Mouse (Mus musculus): ENCODE results near the gene Mcur1. TPM values are rescaled to one million over a fixed set of nuclear protein-coding genes. Genes with fewer than 3 reads are reported as not detected.

Gene Mcur1
- polyA plus RNA-seq, 1 experiment from 2014 or later = 14.1 TPM

DNA sequence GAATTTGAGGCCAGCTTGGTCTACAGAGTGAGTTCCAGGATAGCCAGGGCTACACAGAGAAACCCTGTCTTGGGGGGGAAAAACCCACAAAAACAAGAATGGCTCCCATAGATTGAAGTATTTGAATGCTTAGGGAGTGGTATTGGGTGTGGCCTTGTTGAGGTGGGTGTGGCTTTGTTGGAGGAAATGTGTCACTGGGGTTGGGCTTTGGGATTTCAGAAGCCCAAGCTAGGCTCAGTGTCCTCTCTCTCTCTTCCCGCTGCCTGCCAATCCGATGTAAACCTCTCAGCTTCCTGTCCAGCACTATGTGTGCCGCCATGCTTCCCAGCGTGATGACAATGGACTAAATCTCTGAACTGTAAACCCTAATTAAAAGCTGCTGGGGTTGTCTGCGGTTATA is 58.4 kb downstream of the Mcur1 start:
- Histone ChIP-seq H3K27ac (replicated peaks) (no peak overlapping the region), H3K36me3 (no peaks in the 10 kb centered on the region), H3K4me1 (peaks cover 14% of the 10 kb centered on the region; the same call in 1 of the 2 replicates), H3K9me3 (peaks cover 5% of the 10 kb centered on the region; the same call in 1 of the 2 replicates), H3K4me3 (no peak overlapping the region), H3K4me2 (no peak overlapping the region), H3K27me3 (replicated peaks) (no peaks in the 10 kb centered on the region), H3K9ac (no peak overlapping the region)
- WGBS = 82% methylated on average over 5 of the region's 5 CpGs
- no peak for ATAC-seq (ENCODE audit: extremely low read depth, insufficient number of reproducible peaks, low FRiP score, low TSS enrichment)

DNA sequence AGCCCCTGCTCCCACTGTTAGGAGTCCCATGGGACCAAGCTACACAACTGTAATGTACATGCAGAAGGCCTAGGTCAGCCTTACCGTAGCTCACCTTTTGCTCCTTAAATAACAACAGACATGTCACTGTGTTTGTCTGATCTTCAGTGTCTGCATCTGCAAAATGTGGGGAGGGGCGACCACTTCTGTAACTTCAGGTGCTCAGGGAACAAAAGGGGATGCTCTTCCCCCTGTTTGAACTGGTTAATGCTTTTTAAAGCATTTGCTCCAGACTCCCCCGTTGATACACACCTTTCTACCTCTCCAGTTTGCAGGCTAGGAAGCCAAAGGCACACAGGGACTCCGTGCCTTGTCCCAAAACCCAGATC is 59.5 kb downstream of the Mcur1 start:
- 85% methylated on average over 4 of the region's 4 CpGs for WGBS
- no peaks in the 10 kb centered on the region for H3K36me3 ChIP-seq
- H3K27me3 ChIP-seq (replicated peaks) = no peaks in the 10 kb centered on the region
- H3K9ac ChIP-seq = no peak overlapping the region
- no peak overlapping the region for H3K4me3 ChIP-seq
- peaks cover 5% of the 10 kb centered on the region; the same call in 1 of the 2 replicates for H3K9me3 ChIP-seq
- no peak overlapping the region for H3K27ac ChIP-seq (replicated peaks)
- ATAC-seq (ENCODE audit: extremely low read depth, insufficient number of reproducible peaks, low FRiP score, low TSS enrichment) = no peak
- H3K4me1 ChIP-seq = peaks cover 14% of the 10 kb centered on the region; the same call in 1 of the 2 replicates
- H3K4me2 ChIP-seq = no peak overlapping the region

DNA sequence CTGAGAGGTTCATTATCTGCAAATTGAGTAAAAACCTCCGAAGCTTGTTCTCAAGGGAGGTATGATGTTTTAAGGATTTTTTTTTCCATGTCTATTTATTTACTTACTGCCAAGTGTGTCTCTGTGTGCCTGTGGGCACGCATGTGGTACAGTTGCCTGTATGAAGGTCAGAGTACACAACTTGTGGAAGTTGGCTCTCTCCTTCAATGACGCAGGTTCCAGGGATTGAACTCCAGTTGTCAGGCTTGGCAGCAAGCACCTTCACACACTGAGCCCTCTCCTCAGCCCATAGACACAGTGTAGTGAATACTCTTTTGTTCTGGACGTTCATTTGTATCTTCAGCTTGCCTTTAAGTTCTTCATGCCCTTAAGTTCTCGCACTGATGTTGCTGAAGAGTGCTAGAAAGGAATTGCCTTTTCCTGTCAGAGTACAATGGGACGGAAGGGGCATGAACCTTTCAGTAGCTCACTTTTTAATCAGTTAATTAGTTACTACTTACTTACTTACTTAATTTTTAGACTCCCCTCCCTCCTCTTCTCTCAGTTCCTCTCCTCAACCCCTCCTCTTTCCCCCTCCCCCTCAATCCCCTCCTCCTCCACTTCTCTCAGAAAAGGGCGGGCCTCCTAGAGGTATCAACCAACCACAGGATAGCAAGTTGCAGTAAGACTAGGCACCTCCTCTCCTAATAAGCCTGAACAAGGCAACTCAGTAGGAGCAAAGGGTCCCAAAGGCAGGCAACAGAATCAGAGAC is 60.1 kb downstream of the Mcur1 start:
- Histone ChIP-seq H3K4me1 (peaks cover 14% of the 10 kb centered on the region; the same call in 1 of the 2 replicates), H3K36me3 (no peaks in the 10 kb centered on the region), H3K4me3 (no peak overlapping the region), H3K4me2 (no peak overlapping the region), H3K27ac (replicated peaks) (no peak overlapping the region), H3K9ac (no peak overlapping the region), H3K9me3 (peaks cover 5% of the 10 kb centered on the region; the same call in 1 of the 2 replicates), H3K27me3 (replicated peaks) (no peaks in the 10 kb centered on the region)
- 65% methylated on average over 7 of the region's 7 CpGs for WGBS
- no peak for ATAC-seq (ENCODE audit: extremely low read depth, insufficient number of reproducible peaks, low FRiP score, low TSS enrichment)

DNA sequence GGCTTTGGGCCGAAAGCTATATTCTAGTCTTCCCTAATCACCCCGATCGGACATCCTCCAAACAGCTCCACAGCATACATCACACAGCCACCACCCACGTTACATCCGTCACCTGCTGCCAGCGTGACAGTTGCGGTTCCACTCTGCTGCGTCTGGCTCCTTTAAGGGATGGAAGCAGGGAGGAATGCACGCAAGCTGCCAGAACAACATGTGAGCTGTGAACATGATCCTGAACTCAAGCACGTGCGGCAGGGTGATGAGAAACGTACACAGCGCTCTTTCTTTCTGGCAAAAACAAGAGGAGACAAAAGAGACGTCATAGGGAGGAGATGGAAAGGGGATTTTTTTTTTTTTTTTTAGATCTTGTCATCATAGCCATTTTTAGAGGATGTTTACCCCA is 61.1 kb downstream of the Mcur1 start:
- WGBS = 60% methylated on average over 14 of the region's 14 CpGs
- no peak for ATAC-seq (ENCODE audit: extremely low read depth, insufficient number of reproducible peaks, low FRiP score, low TSS enrichment)
- no peak overlapping the region for H3K9ac ChIP-seq

DNA sequence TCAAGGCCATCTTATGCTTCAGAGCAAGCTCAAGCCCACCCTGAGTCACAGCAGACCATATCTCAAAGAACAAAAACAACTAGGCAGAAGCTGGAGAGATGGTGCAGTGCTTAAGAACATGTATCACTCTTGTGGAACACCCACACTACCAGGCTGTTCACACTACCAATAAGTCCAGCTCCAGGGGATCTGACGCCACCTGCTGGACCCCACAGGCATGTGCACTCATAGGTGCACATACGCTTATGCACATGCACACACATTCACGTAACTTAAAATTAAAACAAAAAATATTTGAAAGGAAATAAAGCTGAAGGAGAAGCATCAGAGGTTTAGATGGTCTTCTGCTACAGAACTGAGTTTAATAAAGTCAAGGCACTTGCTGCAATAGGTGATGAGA is 62.2 kb downstream of the Mcur1 start:
- H3K9ac ChIP-seq = no peak overlapping the region
- ATAC-seq (ENCODE audit: extremely low read depth, insufficient number of reproducible peaks, low FRiP score, low TSS enrichment) = no peak
- H3K4me1 ChIP-seq = peaks cover under 1% of the 10 kb centered on the region; the same call in 1 of the 2 replicates
- H3K4me2 ChIP-seq = no peak overlapping the region
- no peaks in the 10 kb centered on the region for H3K36me3 ChIP-seq
- 91% methylated on average over 3 of the region's 3 CpGs for WGBS
- peaks cover 5% of the 10 kb centered on the region; the same call in 1 of the 2 replicates for H3K9me3 ChIP-seq
- H3K27me3 ChIP-seq (replicated peaks) = no peaks in the 10 kb centered on the region
- no peak overlapping the region for H3K4me3 ChIP-seq
- H3K27ac ChIP-seq (replicated peaks) = no peak overlapping the region

More for the DNA sequence above, 61.1 kb downstream of the Mcur1 start:
- peaks cover 5% of the 10 kb centered on the region; the same call in 1 of the 2 replicates for H3K9me3 ChIP-seq
- no peak overlapping the region for H3K4me2 ChIP-seq
- no peaks in the 10 kb centered on the region for H3K27me3 ChIP-seq (replicated peaks)
- H3K4me3 ChIP-seq = no peak overlapping the region
- H3K27ac ChIP-seq (replicated peaks) = no peak overlapping the region
- no peaks in the 10 kb centered on the region for H3K36me3 ChIP-seq
- peaks cover 10% of the 10 kb centered on the region; the same call in 1 of the 2 replicates for H3K4me1 ChIP-seq

DNA sequence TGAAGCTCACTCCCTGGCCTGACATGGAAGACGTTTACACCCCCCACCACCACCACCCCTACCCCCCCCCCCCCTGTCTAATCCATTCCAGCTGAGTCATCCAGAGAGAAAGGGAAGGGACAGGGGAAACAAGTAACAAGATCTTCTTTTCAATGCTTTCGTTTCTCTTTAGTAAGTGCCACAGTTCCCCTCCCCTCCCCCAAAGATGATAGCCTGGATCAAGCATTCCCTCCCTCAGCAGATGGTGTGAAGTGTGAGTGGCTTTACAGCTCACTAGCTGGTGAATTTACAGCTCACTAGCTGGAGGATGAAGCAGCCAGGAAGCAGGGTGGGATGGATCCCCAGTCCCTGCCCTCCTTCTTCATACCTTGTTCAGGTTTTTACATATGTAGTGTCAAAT is 63.3 kb downstream of the Mcur1 start:
- Histone ChIP-seq H3K4me3 (no peak overlapping the region), H3K27ac (replicated peaks) (no peak overlapping the region), H3K36me3 (no peaks in the 10 kb centered on the region), H3K4me1 (no peaks in the 10 kb centered on the region), H3K4me2 (no peak overlapping the region), H3K27me3 (replicated peaks) (no peaks in the 10 kb centered on the region), H3K9me3 (peaks cover 5% of the 10 kb centered on the region; the same call in 1 of the 2 replicates), H3K9ac (no peak overlapping the region)
- 12% methylated on average over 2 of the region's 2 CpGs for WGBS
- no peak for ATAC-seq (ENCODE audit: extremely low read depth, insufficient number of reproducible peaks, low FRiP score, low TSS enrichment)

DNA sequence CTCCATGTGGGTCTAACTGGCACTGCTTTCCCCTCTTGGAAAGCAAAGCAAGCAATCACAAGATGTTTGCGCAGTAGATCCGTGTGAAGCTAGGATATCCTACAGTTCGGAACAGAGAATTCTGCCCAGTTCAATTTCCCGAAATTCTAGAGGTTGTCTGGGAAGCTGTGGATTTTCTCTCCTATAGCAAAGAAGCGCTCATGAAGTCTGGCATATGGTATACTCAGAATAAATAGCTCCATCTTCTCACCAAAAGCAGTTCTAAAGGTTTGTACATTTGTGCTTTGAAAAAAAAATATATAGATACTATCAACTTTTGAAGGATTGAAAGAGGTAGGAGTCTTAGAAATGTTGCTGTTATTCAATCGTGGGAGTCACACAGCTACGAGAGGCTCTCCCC is 64.3 kb downstream of the Mcur1 start:
- H3K4me3 ChIP-seq = no peak overlapping the region
- no peak overlapping the region for H3K27ac ChIP-seq (replicated peaks)
- 79% methylated on average over 7 of the region's 7 CpGs for WGBS

DNA sequence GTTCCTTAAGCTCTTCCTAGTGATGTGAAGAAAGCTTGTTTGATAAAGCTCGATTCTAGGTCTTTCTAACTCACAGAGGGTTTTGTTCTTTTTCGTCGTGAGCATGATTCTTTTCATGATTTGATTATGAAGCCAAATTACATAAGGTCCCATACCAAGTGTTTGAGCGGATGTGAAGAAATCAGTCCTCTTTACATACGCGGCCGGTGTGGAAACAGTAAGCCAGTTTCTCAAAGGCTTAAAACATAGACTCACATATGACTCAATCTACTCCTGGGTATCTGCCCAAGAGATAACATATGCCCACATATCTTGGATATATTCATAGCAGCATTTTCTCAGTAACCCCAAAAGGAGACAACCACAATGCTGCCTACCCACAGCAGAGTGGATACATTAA is 66.3 kb downstream of the Mcur1 start:
- WGBS = 80% methylated on average over 7 of the region's 7 CpGs
- H3K4me3 ChIP-seq = no peak overlapping the region
- H3K27ac ChIP-seq (replicated peaks) = no peak overlapping the region
- H3K27me3 ChIP-seq (replicated peaks) = no peaks in the 10 kb centered on the region
- peaks cover 8% of the 10 kb centered on the region; the same call in 1 of the 2 replicates for H3K9me3 ChIP-seq
- ATAC-seq (ENCODE audit: extremely low read depth, insufficient number of reproducible peaks, low FRiP score, low TSS enrichment) = no peak
- H3K4me1 ChIP-seq = no peaks in the 10 kb centered on the region
- H3K9ac ChIP-seq = no peak overlapping the region
- H3K36me3 ChIP-seq = no peaks in the 10 kb centered on the region
- no peak overlapping the region for H3K4me2 ChIP-seq

More for the DNA sequence above, 64.3 kb downstream of the Mcur1 start:
- Histone ChIP-seq H3K9ac (no peak overlapping the region), H3K4me2 (no peak overlapping the region), H3K4me1 (no peaks in the 10 kb centered on the region), H3K27me3 (replicated peaks) (no peaks in the 10 kb centered on the region), H3K36me3 (no peaks in the 10 kb centered on the region), H3K9me3 (peaks cover 8% of the 10 kb centered on the region; the same call in 1 of the 2 replicates)
- ATAC-seq (ENCODE audit: extremely low read depth, insufficient number of reproducible peaks, low FRiP score, low TSS enrichment) = no peak

DNA sequence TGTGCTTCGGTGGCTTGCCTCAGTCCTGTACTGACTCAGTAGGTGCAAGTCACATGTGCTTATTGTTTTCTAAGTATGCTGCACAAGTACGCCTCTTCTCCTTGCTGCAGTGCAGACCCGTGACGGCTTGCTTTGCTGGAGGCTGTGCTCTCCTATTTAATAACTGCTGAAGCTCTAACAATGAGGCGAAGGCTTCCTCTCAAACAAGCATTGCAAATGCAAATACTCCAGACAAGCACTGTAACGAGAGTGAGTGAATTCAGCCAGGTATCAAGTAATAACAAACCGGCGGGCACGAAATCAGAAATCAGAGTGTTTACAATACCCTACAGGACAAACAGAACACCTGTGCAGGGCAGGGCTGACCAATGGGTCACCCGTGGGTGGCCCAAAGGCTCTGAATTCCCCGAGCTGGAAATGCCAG is 66.9 kb downstream of the Mcur1 start:
- H3K4me2 ChIP-seq = no peak overlapping the region
- no peak overlapping the region for H3K9ac ChIP-seq
- ATAC-seq (ENCODE audit: extremely low read depth, insufficient number of reproducible peaks, low FRiP score, low TSS enrichment) = no peak
- no peak overlapping the region for H3K27ac ChIP-seq (replicated peaks)
- H3K36me3 ChIP-seq = no peaks in the 10 kb centered on the region
- 80% methylated on average over 11 of the region's 11 CpGs for WGBS
- H3K4me1 ChIP-seq = no peaks in the 10 kb centered on the region
- H3K4me3 ChIP-seq = no peak overlapping the region
- H3K9me3 ChIP-seq = peaks cover 8% of the 10 kb centered on the region; the same call in 1 of the 2 replicates
- H3K27me3 ChIP-seq (replicated peaks) = no peaks in the 10 kb centered on the region

Other genes starting within 250 kb of the Mcur1 start
- 24.5 and 25.5 TPM in 2 replicates for gene Sirt5, start 194.7 kb downstream of the Mcur1 start, polyA plus RNA-seq (2015; fragmentation: Nextera tagmentation; extraction: Ambion mirVana)
- gene Nol7, start 161.8 kb downstream of the Mcur1 start, polyA plus RNA-seq (2015; fragmentation: Nextera tagmentation; extraction: Ambion mirVana) = 111 and 116 TPM in 2 replicates
- gene Ranbp9, start 78.9 kb downstream of the Mcur1 start, polyA plus RNA-seq (2015; fragmentation: Nextera tagmentation; extraction: Ambion mirVana) = 4.9 and 6.2 TPM in 2 replicates
- 1.8 and 2.4 TPM in 2 replicates for gene Rnf182, start 55.5 kb upstream of the Mcur1 start, polyA plus RNA-seq (2015; fragmentation: Nextera tagmentation; extraction: Ambion mirVana)
- 2.9 and 3.1 TPM in 2 replicates for gene Cd83, start 224.6 kb upstream of the Mcur1 start, polyA plus RNA-seq (2015; fragmentation: Nextera tagmentation; extraction: Ambion mirVana)